Mouse (Mus musculus): ENCODE measurements around the gene Arg2. TPM values are rescaled to one million over a fixed set of nuclear protein-coding genes. Genes with fewer than 3 reads are reported as not detected.
"Not testable (repeated sequence)": the region's sequence is repeated elsewhere in the genome, so short reads cannot be mapped to it uniquely, and the experiment has no call there.

Gene Arg2
- polyA plus RNA-seq, 1 experiment from 2014 or later: 1.4 TPM

DNA sequence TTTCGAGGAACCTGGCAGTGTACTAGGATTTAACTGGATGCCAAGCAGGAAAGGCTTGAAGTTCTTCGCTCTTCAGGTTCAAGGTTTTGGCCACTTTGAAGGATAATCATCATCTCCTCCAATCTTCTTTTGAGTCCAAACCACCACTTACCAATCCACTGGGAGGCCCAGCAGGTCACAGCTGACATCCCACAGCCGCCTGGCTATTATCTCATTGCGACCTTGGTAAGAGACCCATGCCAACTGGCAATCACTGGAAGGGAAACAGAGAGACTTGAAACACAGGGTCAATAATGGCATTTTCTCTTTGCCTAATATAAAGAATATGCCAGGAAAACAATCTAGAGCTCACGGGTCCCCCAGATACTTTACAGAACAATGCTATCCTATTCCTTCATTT lies 45.4 kb downstream of the Arg2 start:
- 89% methylated on average over 5 of the region's 5 CpGs for WGBS
- H3K36me3 ChIP-seq (ENCODE audit: control insufficient read depth, insufficient read depth, low read length): peaks cover 14% of the 10 kb centered on the region; the same call in 1 of the 2 replicates
- H3K9ac ChIP-seq (replicated peaks; ENCODE audit: low read depth, low read length): no peak overlapping the region
- ATAC-seq (ENCODE audit: insufficient number of reproducible peaks, insufficient read depth, low FRiP score, low read depth): no peak
- no peak overlapping the region for H3K4me3 ChIP-seq (ENCODE audit: low read depth, low read length)
- no peaks in the 10 kb centered on the region for H3K9me3 ChIP-seq (ENCODE audit: control insufficient read depth, low read depth, low read length)
- peaks cover 6% of the 10 kb centered on the region; the same call in 1 of the 2 replicates for H3K4me1 ChIP-seq (ENCODE audit: control insufficient read depth, insufficient read depth, low read length)
- no peak overlapping the region for H3K27ac ChIP-seq (ENCODE audit: low read length)
- no peak overlapping the region for H3K4me2 ChIP-seq (replicated peaks; ENCODE audit: low read depth, low read length)
- no peaks in the 10 kb centered on the region for H3K27me3 ChIP-seq (ENCODE audit: control insufficient read depth, insufficient read depth, low read length)

DNA sequence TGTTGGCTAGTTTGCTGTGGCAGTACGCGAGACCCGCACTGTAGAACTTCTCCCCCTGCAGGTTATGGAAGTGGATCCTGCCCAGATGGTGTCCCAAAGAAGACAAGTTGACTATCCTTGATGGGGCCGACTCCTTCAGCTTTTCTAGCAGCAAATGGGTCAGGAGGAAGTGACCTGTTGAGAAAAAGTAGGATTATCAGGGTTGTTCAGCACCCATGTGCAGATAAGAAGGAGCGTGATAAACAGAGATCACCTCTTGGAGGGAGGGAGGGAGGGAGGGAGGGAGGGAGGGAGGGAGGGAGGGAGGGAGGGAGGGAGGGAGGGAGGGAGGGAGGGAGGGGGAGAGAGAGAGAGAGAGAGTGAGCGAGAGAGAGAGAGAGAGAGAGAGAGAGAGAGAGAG lies 54.6 kb downstream of the Arg2 start:
- not testable (repeated sequence) for H3K9ac ChIP-seq (replicated peaks; ENCODE audit: low read depth, low read length); H3K9me3 ChIP-seq (ENCODE audit: control insufficient read depth, low read depth, low read length); H3K4me2 ChIP-seq (replicated peaks; ENCODE audit: low read depth, low read length); H3K4me1 ChIP-seq (ENCODE audit: control insufficient read depth, insufficient read depth, low read length); H3K27ac ChIP-seq (ENCODE audit: low read length); ATAC-seq (ENCODE audit: insufficient number of reproducible peaks, insufficient read depth, low FRiP score, low read depth); H3K27me3 ChIP-seq (ENCODE audit: control insufficient read depth, insufficient read depth, low read length); H3K4me3 ChIP-seq (ENCODE audit: low read depth, low read length)
- 79% methylated on average over 5 of the region's 6 CpGs for WGBS
- peaks cover 63% of the 10 kb centered on the region for H3K36me3 ChIP-seq (ENCODE audit: control insufficient read depth, insufficient read depth, low read length)

DNA sequence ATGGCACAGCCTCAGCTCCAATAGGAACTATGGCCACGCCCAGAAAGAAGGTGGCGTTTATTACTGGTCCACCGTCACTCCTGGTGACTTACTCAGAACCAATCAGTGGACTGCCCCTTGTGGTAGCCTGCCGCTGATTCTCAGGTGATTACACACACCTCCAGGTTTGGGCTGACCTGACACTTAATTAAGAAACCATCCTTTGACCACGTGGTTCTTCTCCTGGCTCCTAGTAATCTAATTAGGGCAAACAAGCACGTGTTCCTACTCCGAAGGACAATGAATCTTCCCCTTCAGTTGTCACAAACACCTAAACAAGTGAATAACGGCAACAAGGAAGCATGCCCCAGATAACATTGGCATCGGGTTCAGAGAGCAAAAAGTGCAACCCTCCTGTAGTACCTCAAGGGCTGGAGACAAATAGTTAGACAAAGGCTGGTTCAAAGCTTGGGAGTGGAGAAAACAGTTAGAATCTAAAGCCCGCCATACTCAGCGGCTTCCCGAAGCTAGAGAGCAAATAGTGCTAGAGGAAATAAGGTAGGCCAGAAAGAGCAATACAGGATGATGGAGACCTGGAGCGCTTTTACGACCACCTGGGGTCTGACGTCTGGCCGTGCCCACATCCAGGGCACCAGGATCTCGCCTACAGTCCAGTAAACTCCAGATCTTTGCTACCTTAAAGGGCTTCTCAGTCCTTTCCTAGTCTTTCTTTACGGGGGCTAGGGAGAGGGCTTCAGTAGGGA lies 60.5 kb downstream of the Arg2 start:
- ATAC-seq (ENCODE audit: insufficient number of reproducible peaks, insufficient read depth, low FRiP score, low read depth): peak; percentile 91
- H3K27me3 ChIP-seq (ENCODE audit: control insufficient read depth, insufficient read depth, low read length): no peaks in the 10 kb centered on the region
- H3K4me2 ChIP-seq (replicated peaks; ENCODE audit: low read depth, low read length): peak overlapping the region; percentile 67
- H3K9me3 ChIP-seq (ENCODE audit: control insufficient read depth, low read depth, low read length): no peaks in the 10 kb centered on the region
- H3K27ac ChIP-seq (ENCODE audit: low read length): peak overlapping the region; percentile 28; the same call in 1 of the 2 replicates
- WGBS: under 1% methylated on average over 18 of the region's 18 CpGs
- H3K4me1 ChIP-seq (ENCODE audit: control insufficient read depth, insufficient read depth, low read length): peaks cover 6% of the 10 kb centered on the region; the same call in 1 of the 2 replicates
- peak overlapping the region; percentile 55 for H3K4me3 ChIP-seq (ENCODE audit: low read depth, low read length)
- peak overlapping the region; percentile 31; the same call in 1 of the 2 replicates for H3K9ac ChIP-seq (replicated peaks; ENCODE audit: low read depth, low read length)
- H3K36me3 ChIP-seq (ENCODE audit: control insufficient read depth, insufficient read depth, low read length): peaks cover 21% of the 10 kb centered on the region

DNA sequence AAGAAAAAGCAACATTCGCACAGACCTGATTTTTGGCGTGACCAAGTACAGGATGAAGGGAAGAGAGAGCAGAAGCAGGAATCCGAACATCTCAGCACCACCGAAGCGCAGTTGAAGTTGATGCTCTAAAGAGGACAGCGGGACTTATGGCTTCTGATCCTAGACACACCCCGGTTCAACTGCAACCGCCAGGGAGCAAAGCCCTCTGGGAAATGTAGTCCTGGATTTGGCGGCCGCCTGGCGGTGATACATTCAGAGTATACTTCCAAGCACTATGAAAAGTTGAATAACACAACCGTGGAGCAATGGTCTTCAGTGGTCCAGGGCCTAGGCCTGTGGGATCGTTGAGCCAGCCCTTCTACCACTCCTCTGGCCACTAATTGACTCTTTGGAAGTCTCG lies 61.1 kb downstream of the Arg2 start:
- Histone ChIP-seq H3K27ac (ENCODE audit: low read length) (peak overlapping the region; percentile 28; the same call in 1 of the 2 replicates), H3K4me2 (replicated peaks; ENCODE audit: low read depth, low read length) (peak overlapping the region; percentile 67), H3K27me3 (ENCODE audit: control insufficient read depth, insufficient read depth, low read length) (no peaks in the 10 kb centered on the region), H3K4me1 (ENCODE audit: control insufficient read depth, insufficient read depth, low read length) (peaks cover 6% of the 10 kb centered on the region; the same call in 1 of the 2 replicates), H3K36me3 (ENCODE audit: control insufficient read depth, insufficient read depth, low read length) (peaks cover 15% of the 10 kb centered on the region; the same call in 1 of the 2 replicates), H3K4me3 (ENCODE audit: low read depth, low read length) (peak overlapping the region; percentile 55), H3K9me3 (ENCODE audit: control insufficient read depth, low read depth, low read length) (no peaks in the 10 kb centered on the region), H3K9ac (replicated peaks; ENCODE audit: low read depth, low read length) (peak overlapping the region; percentile 31; the same call in 1 of the 2 replicates)
- 4% methylated on average over 14 of the region's 14 CpGs for WGBS
- peak; percentile 86 for ATAC-seq (ENCODE audit: insufficient number of reproducible peaks, insufficient read depth, low FRiP score, low read depth)

DNA sequence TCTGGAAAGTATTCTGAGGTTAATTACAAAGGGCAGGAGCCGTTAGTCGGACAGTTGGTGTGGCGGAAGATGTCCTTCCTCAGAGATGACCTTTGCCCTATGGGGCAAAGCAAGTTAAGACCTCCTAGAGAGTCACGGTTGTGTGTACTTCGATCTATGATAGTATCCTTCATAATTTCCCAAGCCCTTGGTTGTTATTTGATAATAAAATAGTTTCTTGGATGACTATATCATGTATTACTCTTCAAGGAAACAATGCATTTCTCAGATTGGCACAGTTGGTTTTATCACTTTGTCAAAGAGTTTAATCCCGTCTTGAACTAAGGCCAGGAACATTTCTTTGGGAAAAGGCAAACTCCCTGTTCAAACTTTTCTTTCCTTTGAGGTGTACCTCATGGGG lies 61.6 kb downstream of the Arg2 start, which contains the start of gene Rdh11:
Gene Rdh11 (minus strand): TSS at position 101 of the 400 bp plus-strand sequence.
- Histone ChIP-seq H3K4me1 (ENCODE audit: control insufficient read depth, insufficient read depth, low read length) (peaks cover 6% of the 10 kb centered on the region; the same call in 1 of the 2 replicates), H3K9ac (replicated peaks; ENCODE audit: low read depth, low read length) (peak within 1 kb of the TSS; percentile 31; the same call in 1 of the 2 replicates), H3K9me3 (ENCODE audit: control insufficient read depth, low read depth, low read length) (no peaks in the 10 kb centered on the region), H3K36me3 (ENCODE audit: control insufficient read depth, insufficient read depth, low read length) (peaks cover 12% of the 10 kb centered on the region; the same call in 1 of the 2 replicates), H3K4me2 (replicated peaks; ENCODE audit: low read depth, low read length) (peak within 1 kb of the TSS; percentile 67), H3K27me3 (ENCODE audit: control insufficient read depth, insufficient read depth, low read length) (no peaks in the 10 kb centered on the region), H3K27ac (ENCODE audit: low read length) (peak within 1 kb of the TSS; percentile 28; the same call in 1 of the 2 replicates), H3K4me3 (ENCODE audit: low read depth, low read length) (peak within 1 kb of the TSS; percentile 55)
- WGBS: 65% methylated on average over 6 of the region's 6 CpGs
- ATAC-seq (ENCODE audit: insufficient number of reproducible peaks, insufficient read depth, low FRiP score, low read depth): no peak

DNA sequence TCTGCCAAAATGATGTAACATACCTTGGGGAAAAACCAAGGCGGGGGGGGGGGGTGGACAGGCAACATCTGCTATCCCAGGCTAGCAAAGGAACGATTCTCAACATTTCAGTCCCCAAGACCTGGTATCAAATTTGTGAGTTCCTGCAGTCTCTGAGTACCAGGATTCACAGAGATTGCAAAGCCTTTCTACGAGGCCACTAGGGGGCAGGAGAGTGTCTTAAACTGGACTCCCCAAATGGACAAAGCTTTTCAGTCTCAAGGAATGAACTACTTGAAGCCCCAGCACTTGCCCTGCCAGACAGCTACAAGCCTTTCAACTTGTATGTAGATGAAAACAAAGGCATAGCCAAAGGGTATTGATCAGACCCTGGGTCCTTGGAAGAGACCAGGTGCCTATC lies 62.9 kb downstream of the Arg2 start:
- WGBS: 6% methylated on average over 3 of the region's 3 CpGs
- H3K36me3 ChIP-seq (ENCODE audit: control insufficient read depth, insufficient read depth, low read length): 0 out of 2 replicates have a peak, but pooled peaks cover under 1% of the 10 kb centered on the region
- H3K4me1 ChIP-seq (ENCODE audit: control insufficient read depth, insufficient read depth, low read length): peaks cover 6% of the 10 kb centered on the region; the same call in 1 of the 2 replicates
- no peak overlapping the region for H3K27ac ChIP-seq (ENCODE audit: low read length)
- no peak overlapping the region for H3K4me3 ChIP-seq (ENCODE audit: low read depth, low read length)
- no peaks in the 10 kb centered on the region for H3K27me3 ChIP-seq (ENCODE audit: control insufficient read depth, insufficient read depth, low read length)
- ATAC-seq (ENCODE audit: insufficient number of reproducible peaks, insufficient read depth, low FRiP score, low read depth): no peak
- H3K4me2 ChIP-seq (replicated peaks; ENCODE audit: low read depth, low read length): no peak overlapping the region
- H3K9ac ChIP-seq (replicated peaks; ENCODE audit: low read depth, low read length): no peak overlapping the region
- no peaks in the 10 kb centered on the region for H3K9me3 ChIP-seq (ENCODE audit: control insufficient read depth, low read depth, low read length)

DNA sequence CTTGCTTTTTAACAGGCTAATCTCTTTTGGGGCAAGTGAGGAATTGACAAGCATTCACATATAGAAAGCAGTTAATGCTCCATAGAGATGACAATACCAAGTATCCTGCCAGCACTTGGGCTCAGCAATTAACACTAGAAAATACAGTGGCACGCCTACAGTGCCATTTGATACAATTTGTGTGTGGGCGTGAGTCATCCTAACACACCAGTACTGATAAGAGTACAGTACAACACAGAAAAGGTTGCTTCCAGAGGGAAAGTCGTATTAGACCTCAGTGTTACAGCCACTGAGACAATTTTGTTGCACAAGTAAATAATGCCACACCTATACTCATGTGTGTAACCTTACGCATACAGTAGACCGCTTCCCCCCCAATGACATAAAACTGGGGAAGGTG lies 66.5 kb downstream of the Arg2 start:
- Histone ChIP-seq H3K9me3 (ENCODE audit: control insufficient read depth, low read depth, low read length) (no peaks in the 10 kb centered on the region), H3K4me3 (ENCODE audit: low read depth, low read length) (no peak overlapping the region), H3K27me3 (ENCODE audit: control insufficient read depth, insufficient read depth, low read length) (no peaks in the 10 kb centered on the region), H3K9ac (replicated peaks; ENCODE audit: low read depth, low read length) (no peak overlapping the region), H3K4me1 (ENCODE audit: control insufficient read depth, insufficient read depth, low read length) (no peaks in the 10 kb centered on the region), H3K27ac (ENCODE audit: low read length) (no peak overlapping the region), H3K4me2 (replicated peaks; ENCODE audit: low read depth, low read length) (no peak overlapping the region), H3K36me3 (ENCODE audit: control insufficient read depth, insufficient read depth, low read length) (no peaks in the 10 kb centered on the region)
- 80% methylated on average over 5 of the region's 5 CpGs for WGBS
- no peak for ATAC-seq (ENCODE audit: insufficient number of reproducible peaks, insufficient read depth, low FRiP score, low read depth)

DNA sequence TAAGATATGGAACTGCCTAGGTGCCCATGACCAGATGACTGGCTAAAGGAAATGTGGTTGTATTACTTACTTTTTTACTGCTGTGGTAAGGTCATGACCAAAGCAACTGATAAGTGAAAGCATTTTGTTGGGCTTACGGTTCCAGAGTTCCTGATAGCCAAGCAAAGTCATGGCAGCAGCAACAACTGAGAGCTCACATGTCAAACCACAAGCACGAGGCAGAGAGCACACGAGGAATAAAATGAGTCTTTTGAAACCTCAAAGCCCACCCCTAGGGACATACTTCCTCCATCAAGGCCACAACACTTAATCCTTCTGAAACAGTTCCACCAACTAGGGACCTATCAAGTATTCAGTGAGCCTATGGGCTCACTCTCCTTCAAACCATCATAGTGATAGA lies 71.3 kb downstream of the Arg2 start:
- Histone ChIP-seq H3K27ac (ENCODE audit: low read length) (no peak overlapping the region), H3K4me3 (ENCODE audit: low read depth, low read length) (no peak overlapping the region), H3K36me3 (ENCODE audit: control insufficient read depth, insufficient read depth, low read length) (no peaks in the 10 kb centered on the region), H3K27me3 (ENCODE audit: control insufficient read depth, insufficient read depth, low read length) (no peaks in the 10 kb centered on the region), H3K4me1 (ENCODE audit: control insufficient read depth, insufficient read depth, low read length) (no peaks in the 10 kb centered on the region), H3K4me2 (replicated peaks; ENCODE audit: low read depth, low read length) (no peak overlapping the region), H3K9ac (replicated peaks; ENCODE audit: low read depth, low read length) (no peak overlapping the region), H3K9me3 (ENCODE audit: control insufficient read depth, low read depth, low read length) (no peaks in the 10 kb centered on the region)
- no peak for ATAC-seq (ENCODE audit: insufficient number of reproducible peaks, insufficient read depth, low FRiP score, low read depth)
- WGBS: 70% methylated on average over 3 of the region's 3 CpGs
